Mouse (Mus musculus) heart, embryonic 16.5 days (tissue): ENCODE results near the gene Prr7. TPM values are rescaled to one million over a fixed set of nuclear protein-coding genes. Genes with fewer than 3 reads are reported as not detected.

Experiments used
- ATAC-seq: fragments of 200-750 bp; cut with Nextera tagmentation; replicated peaks from 2 replicates; pipeline ENCODE4 v1.8.0; 2017; ENCODE audit warnings: moderate number of reproducible peaks; ENCODE audit not compliant: insufficient read depth, low FRiP score; ENCODE audit errors: extremely low read depth
- H3K27ac ChIP-seq: fragments of 300-500 bp; sonication (generic); 2 replicates; pipeline ENCODE4 v1.5.1; 2014; ENCODE audit warnings: mild to moderate bottlenecking, low read length, control low read depth, moderate library complexity
- H3K27me3 ChIP-seq: fragments of 300-500 bp; sonication (generic); 2 replicates; pipeline ENCODE4 v1.6.1; 2014; ENCODE audit warnings: low read length, mixed read lengths; ENCODE audit not compliant: control insufficient read depth, insufficient read depth
- H3K36me3 ChIP-seq: fragments of 300-500 bp; sonication (generic); 2 replicates; pipeline ENCODE4 v1.6.1; 2014; ENCODE audit not compliant: control insufficient read depth, insufficient read depth
- H3K4me1 ChIP-seq: fragments of 300-500 bp; sonication (generic); 2 replicates; pipeline ENCODE4 v1.6.1; 2014; ENCODE audit warnings: low read length, mixed read lengths; ENCODE audit not compliant: control insufficient read depth, insufficient read depth
- H3K4me2 ChIP-seq: fragments of 300-500 bp; sonication (generic); 2 replicates; pipeline ENCODE4 v1.6.1; 2014; ENCODE audit warnings: low read depth, mild to moderate bottlenecking, control low read depth, low read length
- H3K4me3 ChIP-seq: fragments of 300-500 bp; sonication (generic); 2 replicates; pipeline ENCODE4 v1.5.1; 2014; ENCODE audit warnings: mild to moderate bottlenecking, control low read depth, low read length
- H3K9ac ChIP-seq: fragments of 300-500 bp; sonication (generic); 2 replicates; pipeline ENCODE4 v1.6.1; 2014; ENCODE audit warnings: low read length, control low read depth
- H3K9me3 ChIP-seq: fragments of 300-500 bp; sonication (generic); replicated peaks from 2 replicates; pipeline ENCODE4 v1.6.1; 2016; ENCODE audit warnings: low read length; ENCODE audit not compliant: control insufficient read depth
- WGBS: fragments of 180-500 bp; shearing (Covaris S2); extraction: QIAGEN DNeasy Blood & Tissue Kit; methylation state at CpG from one replicate; pipeline ENCODE4 v1.1.7; 2014; 5-methylcytosine and 5-hydroxymethylcytosine counted together
- polyA plus RNA-seq: library from polyadenylated mRNA; unstranded; fragments of >200 nt; fragmentation: Nextera tagmentation; extraction: Ambion mirVana; gene quantifications from 2 replicates; pipeline ENCODE4 v1.2.1, GENCODE M21; 2015

Prr7 gene
- polyA plus RNA-seq, 1 experiment from 2014 or later, result 0.28 TPM

GRCm38 (mm10) chr13:55472132-55473022 is 8.3 kb downstream of the Prr7 start:
- ATAC-seq, result peak; percentile 38
- Histone ChIP-seq H3K9ac (peak overlapping the region; percentile 71), H3K4me1 (peaks cover 15% of the 10 kb centered on the region), H3K36me3 (peaks cover 13% of the 10 kb centered on the region; the same call in 1 of the 2 replicates), H3K4me2 (peak overlapping the region; percentile 98), H3K9me3 (no peaks in the 10 kb centered on the region), H3K4me3 (peak overlapping the region; percentile 63), H3K27ac (peak overlapping the region; percentile 14), H3K27me3 (peaks cover 48% of the 10 kb centered on the region)
- WGBS, result under 1% methylated on average over 101 of the region's 103 CpGs

GRCm38 (mm10) chr13:55473076-55473831 is 9.2 kb downstream of the Prr7 start:
- 29% methylated on average over 18 of the region's 18 CpGs for WGBS
- H3K36me3 ChIP-seq, result peaks cover 13% of the 10 kb centered on the region; the same call in 1 of the 2 replicates
- H3K9me3 ChIP-seq, result no peaks in the 10 kb centered on the region
- H3K4me2 ChIP-seq, result peak overlapping the region; percentile 98
- H3K9ac ChIP-seq, result peak overlapping the region; percentile 71
- H3K4me3 ChIP-seq, result peak overlapping the region; percentile 63
- ATAC-seq, result no peak
- H3K27ac ChIP-seq, result no peak overlapping the region
- peaks cover 46% of the 10 kb centered on the region for H3K27me3 ChIP-seq
- peaks cover 15% of the 10 kb centered on the region for H3K4me1 ChIP-seq

GRCm38 (mm10) chr13:55473961-55474360 is 9.9 kb downstream of the Prr7 start:
- no peak for ATAC-seq
- WGBS, result 70% methylated on average over 11 of the region's 11 CpGs
- Histone ChIP-seq H3K9me3 (no peaks in the 10 kb centered on the region), H3K4me1 (peaks cover 20% of the 10 kb centered on the region), H3K27me3 (peaks cover 49% of the 10 kb centered on the region), H3K9ac (no peak overlapping the region), H3K36me3 (peaks cover 13% of the 10 kb centered on the region; the same call in 1 of the 2 replicates), H3K4me3 (no peak overlapping the region), H3K27ac (no peak overlapping the region), H3K4me2 (no peak overlapping the region)

- H3K27ac ChIP-seq, result no peak overlapping the region
- peaks cover 13% of the 10 kb centered on the region; the same call in 1 of the 2 replicates for H3K36me3 ChIP-seq
- peaks cover 22% of the 10 kb centered on the region for H3K4me1 ChIP-seq
- no peak overlapping the region for H3K4me3 ChIP-seq
- no peaks in the 10 kb centered on the region for H3K9me3 ChIP-seq
- ATAC-seq, result no peak
- peaks cover 45% of the 10 kb centered on the region for H3K27me3 ChIP-seq
- H3K9ac ChIP-seq, result no peak overlapping the region
- H3K4me2 ChIP-seq, result no peak overlapping the region
- WGBS, result 59% methylated on average over 5 of the region's 5 CpGs
Measured at GRCm38 (mm10) chr13:55474621-55475069, 10.6 kb downstream of the Prr7 start.

GRCm38 (mm10) chr13:55475750-55476149 is 11.7 kb downstream of the Prr7 start:
- H3K27me3 ChIP-seq, result peaks cover 39% of the 10 kb centered on the region
- no peak for ATAC-seq
- H3K4me1 ChIP-seq, result peaks cover 21% of the 10 kb centered on the region
- no peak overlapping the region for H3K4me2 ChIP-seq
- H3K9ac ChIP-seq, result no peak overlapping the region
- no peak overlapping the region for H3K27ac ChIP-seq
- no peaks in the 10 kb centered on the region for H3K9me3 ChIP-seq
- 88% methylated on average over 5 of the region's 5 CpGs for WGBS
- no peak overlapping the region for H3K4me3 ChIP-seq
- peaks cover 23% of the 10 kb centered on the region for H3K36me3 ChIP-seq

- peaks cover 39% of the 10 kb centered on the region for H3K27me3 ChIP-seq
- H3K9me3 ChIP-seq, result no peaks in the 10 kb centered on the region
- H3K27ac ChIP-seq, result no peak overlapping the region
- peaks cover 27% of the 10 kb centered on the region for H3K36me3 ChIP-seq
- H3K4me1 ChIP-seq, result peaks cover 16% of the 10 kb centered on the region
- no peak for ATAC-seq
- no peak overlapping the region for H3K4me2 ChIP-seq
- 93% methylated on average over 8 of the region's 8 CpGs for whole genome bisulfite sequencing
- no peak overlapping the region for H3K9ac ChIP-seq
- H3K4me3 ChIP-seq, result no peak overlapping the region
Measured at GRCm38 (mm10) chr13:55476256-55476655, 12.2 kb downstream of the Prr7 start.

- H3K9ac ChIP-seq, result no peak overlapping the region
- no peak overlapping the region for H3K27ac ChIP-seq
- H3K9me3 ChIP-seq, result no peaks in the 10 kb centered on the region
- H3K4me1 ChIP-seq, result peaks cover 18% of the 10 kb centered on the region
- no peak overlapping the region for H3K4me2 ChIP-seq
- H3K36me3 ChIP-seq, result peaks cover 33% of the 10 kb centered on the region
- H3K27me3 ChIP-seq, result peaks cover 44% of the 10 kb centered on the region
- no peak overlapping the region for H3K4me3 ChIP-seq
- 68% methylated on average over 16 of the region's 16 CpGs for WGBS
- ATAC-seq, result no peak
Measured at GRCm38 (mm10) chr13:55477492-55477891, 13.4 kb downstream of the Prr7 start.

- H3K4me1 ChIP-seq, result peaks cover 20% of the 10 kb centered on the region
- H3K36me3 ChIP-seq, result peaks cover 33% of the 10 kb centered on the region
- H3K9me3 ChIP-seq, result no peaks in the 10 kb centered on the region
- H3K27ac ChIP-seq, result no peak overlapping the region
- WGBS, result 55% methylated on average over 5 of the region's 5 CpGs
- no peak overlapping the region for H3K9ac ChIP-seq
- H3K27me3 ChIP-seq, result peaks cover 44% of the 10 kb centered on the region
- ATAC-seq, result no peak
- no peak overlapping the region for H3K4me3 ChIP-seq
- no peak overlapping the region for H3K4me2 ChIP-seq
Measured at GRCm38 (mm10) chr13:55478036-55478435, 14.0 kb downstream of the Prr7 start.
